Mouse (Mus musculus): Measurements from ENCODE around the gene Terb1. TPM values are rescaled to one million over a fixed set of nuclear protein-coding genes. Genes with fewer than 3 reads are reported as not detected.
A peak's percentile ranks its signal among the peaks of the same experiment; 100 is the strongest.

The Terb1 gene
- polyA plus RNA-seq, 1 experiment from 2014 or later: 0.16 TPM

GRCm38 (mm10) chr8:104479091-104479490 lies 30.6 kb downstream of the Terb1 start:
- H3K27ac ChIP-seq (ENCODE audit: low read length): no peak overlapping the region
- H3K9ac ChIP-seq (replicated peaks; ENCODE audit: low read depth, low read length): no peak overlapping the region
- no peaks in the 10 kb centered on the region for H3K4me1 ChIP-seq (replicated peaks; ENCODE audit: control insufficient read depth, insufficient read depth, low read length)
- no peaks in the 10 kb centered on the region for H3K9me3 ChIP-seq (ENCODE audit: control insufficient read depth, low read length)
- no peak overlapping the region for H3K4me3 ChIP-seq (replicated peaks; ENCODE audit: low read length)
- no peak overlapping the region for H3K4me2 ChIP-seq (ENCODE audit: low read length)
- no peaks in the 10 kb centered on the region for H3K36me3 ChIP-seq (ENCODE audit: control insufficient read depth, insufficient read depth)
- no peak for ATAC-seq
- WGBS: 67% methylated on average over 1 of the region's 1 CpGs
- no peaks in the 10 kb centered on the region for H3K27me3 ChIP-seq (replicated peaks; ENCODE audit: control insufficient read depth, insufficient read depth, low read length)

DNA sequence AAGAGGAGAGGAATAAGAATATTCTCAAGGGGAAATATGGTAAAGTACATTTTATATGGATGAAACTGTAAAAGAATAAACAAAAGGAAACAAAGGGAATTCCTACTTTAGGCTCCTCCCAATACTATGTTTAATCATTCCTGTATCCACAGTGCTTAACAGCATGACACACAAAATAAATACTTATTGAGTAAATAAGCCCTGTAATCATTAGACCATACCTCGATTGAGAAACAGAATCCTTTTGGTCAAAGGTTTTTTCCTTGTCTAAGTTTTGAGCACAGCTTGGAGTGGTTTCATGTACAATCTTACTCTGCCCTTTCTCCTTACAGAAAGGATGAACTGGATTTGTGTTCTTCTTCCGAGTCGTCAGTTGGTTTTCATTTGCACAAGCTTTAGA lies 37.2 kb downstream of the Terb1 start:
- no peaks in the 10 kb centered on the region for H3K9me3 ChIP-seq (ENCODE audit: control insufficient read depth, low read length)
- no peak for ATAC-seq
- 84% methylated on average over 3 of the region's 3 CpGs for WGBS
- no peak overlapping the region for H3K27ac ChIP-seq (ENCODE audit: low read length)
- no peak overlapping the region for H3K9ac ChIP-seq (replicated peaks; ENCODE audit: low read depth, low read length)
- no peak overlapping the region for H3K4me2 ChIP-seq (ENCODE audit: low read length)
- no peaks in the 10 kb centered on the region for H3K36me3 ChIP-seq (ENCODE audit: control insufficient read depth, insufficient read depth)
- H3K27me3 ChIP-seq (replicated peaks; ENCODE audit: control insufficient read depth, insufficient read depth, low read length): no peaks in the 10 kb centered on the region
- H3K4me1 ChIP-seq (replicated peaks; ENCODE audit: control insufficient read depth, insufficient read depth, low read length): no peaks in the 10 kb centered on the region
- no peak overlapping the region for H3K4me3 ChIP-seq (replicated peaks; ENCODE audit: low read length)

DNA sequence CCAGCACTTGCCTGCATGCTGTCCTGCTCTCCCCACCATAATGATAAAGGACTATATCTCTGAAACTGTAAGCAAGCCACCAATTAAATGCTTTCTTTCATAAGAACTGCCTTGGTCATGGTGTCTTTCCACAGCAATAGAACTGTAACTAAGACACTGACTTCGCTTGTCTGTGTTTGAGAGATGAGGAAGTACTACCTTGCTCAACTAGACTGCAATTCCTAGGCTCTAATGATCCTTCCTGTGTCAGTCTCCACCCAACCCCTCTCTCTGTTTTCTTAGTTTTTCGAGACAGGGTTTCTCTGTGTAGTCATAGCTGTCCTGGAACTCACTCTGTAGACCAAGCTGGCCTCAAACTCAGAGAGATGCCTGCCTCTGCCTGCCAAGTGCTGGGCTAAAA lies 42.2 kb downstream of the Terb1 start:
- no peak for ATAC-seq
- H3K9ac ChIP-seq (replicated peaks; ENCODE audit: low read depth, low read length): no peak overlapping the region

GRCm38 (mm10) chr8:104452177-104452576 lies 57.5 kb downstream of the Terb1 start:
- no peak for ATAC-seq
- WGBS: 94% methylated on average over 3 of the region's 3 CpGs

More for the DNA sequence above, 42.2 kb downstream of the Terb1 start:
- Histone ChIP-seq H3K9me3 (ENCODE audit: control insufficient read depth, low read length) (no peaks in the 10 kb centered on the region), H3K36me3 (ENCODE audit: control insufficient read depth, insufficient read depth) (no peaks in the 10 kb centered on the region), H3K27ac (ENCODE audit: low read length) (no peak overlapping the region), H3K4me3 (replicated peaks; ENCODE audit: low read length) (no peak overlapping the region), H3K4me1 (replicated peaks; ENCODE audit: control insufficient read depth, insufficient read depth, low read length) (no peaks in the 10 kb centered on the region), H3K27me3 (replicated peaks; ENCODE audit: control insufficient read depth, insufficient read depth, low read length) (no peaks in the 10 kb centered on the region), H3K4me2 (ENCODE audit: low read length) (no peak overlapping the region)
- WGBS: 77% methylated on average over 2 of the region's 2 CpGs

GRCm38 (mm10) chr8:104448796-104449195 lies 60.9 kb downstream of the Terb1 start:
- ATAC-seq: no peak
- WGBS: 76% methylated on average over 3 of the region's 3 CpGs
- Histone ChIP-seq H3K4me1 (replicated peaks; ENCODE audit: control insufficient read depth, insufficient read depth, low read length) (no peaks in the 10 kb centered on the region), H3K27ac (ENCODE audit: low read length) (no peak overlapping the region), H3K27me3 (replicated peaks; ENCODE audit: control insufficient read depth, insufficient read depth, low read length) (no peaks in the 10 kb centered on the region), H3K9me3 (ENCODE audit: control insufficient read depth, low read length) (no peaks in the 10 kb centered on the region), H3K36me3 (ENCODE audit: control insufficient read depth, insufficient read depth) (no peaks in the 10 kb centered on the region), H3K4me2 (ENCODE audit: low read length) (no peak overlapping the region), H3K4me3 (replicated peaks; ENCODE audit: low read length) (no peak overlapping the region), H3K9ac (replicated peaks; ENCODE audit: low read depth, low read length) (no peak overlapping the region)

More at GRCm38 (mm10) chr8:104452177-104452576, 57.5 kb downstream of the Terb1 start:
- Histone ChIP-seq H3K4me2 (ENCODE audit: low read length) (no peak overlapping the region), H3K4me1 (replicated peaks; ENCODE audit: control insufficient read depth, insufficient read depth, low read length) (no peaks in the 10 kb centered on the region), H3K9me3 (ENCODE audit: control insufficient read depth, low read length) (no peaks in the 10 kb centered on the region), H3K4me3 (replicated peaks; ENCODE audit: low read length) (no peak overlapping the region), H3K9ac (replicated peaks; ENCODE audit: low read depth, low read length) (no peak overlapping the region), H3K27ac (ENCODE audit: low read length) (no peak overlapping the region), H3K36me3 (ENCODE audit: control insufficient read depth, insufficient read depth) (no peaks in the 10 kb centered on the region), H3K27me3 (replicated peaks; ENCODE audit: control insufficient read depth, insufficient read depth, low read length) (no peaks in the 10 kb centered on the region)

GRCm38 (mm10) chr8:104446016-104446415 lies 63.7 kb downstream of the Terb1 start:
- Histone ChIP-seq H3K27ac (ENCODE audit: low read length) (no peak overlapping the region), H3K4me2 (ENCODE audit: low read length) (no peak overlapping the region), H3K4me3 (replicated peaks; ENCODE audit: low read length) (no peak overlapping the region), H3K9ac (replicated peaks; ENCODE audit: low read depth, low read length) (no peak overlapping the region), H3K4me1 (replicated peaks; ENCODE audit: control insufficient read depth, insufficient read depth, low read length) (peaks cover 9% of the 10 kb centered on the region), H3K36me3 (ENCODE audit: control insufficient read depth, insufficient read depth) (no peaks in the 10 kb centered on the region), H3K9me3 (ENCODE audit: control insufficient read depth, low read length) (no peaks in the 10 kb centered on the region), H3K27me3 (replicated peaks; ENCODE audit: control insufficient read depth, insufficient read depth, low read length) (no peaks in the 10 kb centered on the region)
- no peak for ATAC-seq
- WGBS: 86% methylated on average over 3 of the region's 3 CpGs

DNA sequence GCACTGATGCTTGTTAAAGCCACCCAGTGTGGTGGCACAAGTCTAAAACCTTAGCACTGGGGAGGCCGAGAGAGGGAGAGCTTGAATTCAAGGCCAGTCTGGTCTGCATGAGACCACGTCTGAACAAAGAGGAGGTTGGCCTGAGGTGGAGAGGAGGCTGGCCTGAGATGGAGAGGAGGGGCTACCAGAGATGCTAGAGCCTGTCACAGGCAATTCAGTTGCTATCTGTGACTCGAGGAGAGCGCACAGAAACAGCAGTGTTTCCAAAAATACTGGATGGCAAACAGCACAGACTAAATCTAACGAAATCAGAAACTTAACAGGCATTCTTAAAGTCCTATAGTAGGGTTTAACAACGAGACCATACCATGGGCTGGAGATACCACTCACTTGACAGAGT lies 64.5 kb downstream of the Terb1 start:
- WGBS: 65% methylated on average over 6 of the region's 6 CpGs
- no peak for ATAC-seq
- no peaks in the 10 kb centered on the region for H3K27me3 ChIP-seq (replicated peaks; ENCODE audit: control insufficient read depth, insufficient read depth, low read length)
- H3K9me3 ChIP-seq (ENCODE audit: control insufficient read depth, low read length): no peaks in the 10 kb centered on the region
- no peak overlapping the region for H3K27ac ChIP-seq (ENCODE audit: low read length)
- no peak overlapping the region for H3K9ac ChIP-seq (replicated peaks; ENCODE audit: low read depth, low read length)
- H3K4me3 ChIP-seq (replicated peaks; ENCODE audit: low read length): no peak overlapping the region
- H3K4me1 ChIP-seq (replicated peaks; ENCODE audit: control insufficient read depth, insufficient read depth, low read length): peaks cover 15% of the 10 kb centered on the region
- H3K4me2 ChIP-seq (ENCODE audit: low read length): no peak overlapping the region
- peaks cover under 1% of the 10 kb centered on the region; the same call in 1 of the 2 replicates for H3K36me3 ChIP-seq (ENCODE audit: control insufficient read depth, insufficient read depth)

GRCm38 (mm10) chr8:104443125-104443679 lies 66.5 kb downstream of the Terb1 start:
- peaks cover 19% of the 10 kb centered on the region for H3K36me3 ChIP-seq (ENCODE audit: control insufficient read depth, insufficient read depth)
- peak; percentile 26 for ATAC-seq
- H3K4me2 ChIP-seq (ENCODE audit: low read length): peak overlapping the region; percentile 77
- H3K4me1 ChIP-seq (replicated peaks; ENCODE audit: control insufficient read depth, insufficient read depth, low read length): peaks cover 15% of the 10 kb centered on the region
- no peaks in the 10 kb centered on the region for H3K27me3 ChIP-seq (replicated peaks; ENCODE audit: control insufficient read depth, insufficient read depth, low read length)
- H3K9me3 ChIP-seq (ENCODE audit: control insufficient read depth, low read length): no peaks in the 10 kb centered on the region
- peak overlapping the region; percentile 85 for H3K4me3 ChIP-seq (replicated peaks; ENCODE audit: low read length)
- H3K27ac ChIP-seq (ENCODE audit: low read length): no peak overlapping the region; the same call in 1 of the 2 replicates
- 63% methylated on average over 7 of the region's 7 CpGs for WGBS
- H3K9ac ChIP-seq (replicated peaks; ENCODE audit: low read depth, low read length): peak overlapping the region; percentile 91; the same call in 1 of the 2 replicates

- H3K9ac ChIP-seq (replicated peaks; ENCODE audit: low read depth, low read length): peak within 1 kb of the TSS; percentile 91
- ATAC-seq: peak; percentile 91
- H3K4me2 ChIP-seq (ENCODE audit: low read length): peak within 1 kb of the TSS; percentile 77
- under 1% methylated on average over 67 of the region's 75 CpGs for WGBS
- H3K36me3 ChIP-seq (ENCODE audit: control insufficient read depth, insufficient read depth): peaks cover 23% of the 10 kb centered on the region
- peak within 1 kb of the TSS; percentile 85 for H3K4me3 ChIP-seq (replicated peaks; ENCODE audit: low read length)
- H3K4me1 ChIP-seq (replicated peaks; ENCODE audit: control insufficient read depth, insufficient read depth, low read length): peaks cover 15% of the 10 kb centered on the region
- H3K9me3 ChIP-seq (ENCODE audit: control insufficient read depth, low read length): no peaks in the 10 kb centered on the region
- H3K27ac ChIP-seq (ENCODE audit: low read length): peak within 1 kb of the TSS; percentile 88
- no peaks in the 10 kb centered on the region for H3K27me3 ChIP-seq (replicated peaks; ENCODE audit: control insufficient read depth, insufficient read depth, low read length)
Measured at GRCm38 (mm10) chr8:104442299-104443124, 67.2 kb downstream of the Terb1 start, which contains the start of gene Dync1li2. Dync1li2 (minus strand) TSS chr8:104443047.

Data from forebrain, embryonic 16.5 days (tissue).